Mouse (Mus musculus) forebrain, embryonic 16.5 days (tissue): ENCODE results near the gene Polr2c. TPM values are rescaled to one million over a fixed set of nuclear protein-coding genes. Genes with fewer than 3 reads are reported as not detected.
A peak's percentile ranks its signal among the peaks of the same experiment; 100 is the strongest.

Experiments
- ATAC-seq: fragments of 200-750 bp; cut with Nextera tagmentation; 2 replicates; pipeline ENCODE4 v1.8.0; 2017; ENCODE audit warnings: mild to moderate bottlenecking, moderate library complexity
- H3K27ac ChIP-seq: fragments of 300-500 bp; sonication (generic); 2 replicates; pipeline ENCODE4 v1.5.1; 2014; ENCODE audit warnings: low read length, control low read depth
- H3K27me3 ChIP-seq: fragments of 300-500 bp; sonication (generic); replicated peaks from 2 replicates; pipeline ENCODE4 v1.6.1; 2014; ENCODE audit warnings: low read length; ENCODE audit not compliant: control insufficient read depth, insufficient read depth
- H3K36me3 ChIP-seq: fragments of 300-500 bp; sonication (generic); 2 replicates; pipeline ENCODE4 v1.6.1; 2014; ENCODE audit not compliant: control insufficient read depth, insufficient read depth
- H3K4me1 ChIP-seq: fragments of 300-500 bp; sonication (generic); replicated peaks from 2 replicates; pipeline ENCODE4 v1.6.1; 2014; ENCODE audit warnings: low read length; ENCODE audit not compliant: control insufficient read depth, insufficient read depth
- H3K4me2 ChIP-seq: fragments of 300-500 bp; sonication (generic); 2 replicates; pipeline ENCODE4 v1.6.1; 2014; ENCODE audit warnings: mild to moderate bottlenecking, low read length, control low read depth
- H3K4me3 ChIP-seq: fragments of 300-500 bp; sonication (generic); replicated peaks from 2 replicates; pipeline ENCODE4 v1.5.1; 2014; ENCODE audit warnings: mild to moderate bottlenecking, low read length, control low read depth
- H3K9ac ChIP-seq: fragments of 300-500 bp; sonication (generic); replicated peaks from 2 replicates; pipeline ENCODE4 v1.6.1; 2014; ENCODE audit warnings: low read depth, low read length, control low read depth
- H3K9me3 ChIP-seq: fragments of 300-500 bp; sonication (generic); 2 replicates; pipeline ENCODE4 v1.6.1; 2016; ENCODE audit warnings: low read length; ENCODE audit not compliant: control insufficient read depth
- WGBS: fragments of 180-500 bp; shearing (Covaris S2); extraction: QIAGEN DNeasy Blood & Tissue Kit; methylation state at CpG from one replicate; pipeline ENCODE4 v1.1.7; 2014; 5-methylcytosine and 5-hydroxymethylcytosine counted together
- polyA plus RNA-seq: library from polyadenylated mRNA; unstranded; fragments of >200 nt; fragmentation: Nextera tagmentation; extraction: Ambion mirVana; gene quantifications from 2 replicates; pipeline ENCODE4 v1.2.1, GENCODE M21; 2015

Polr2c gene
- 150 and 153 TPM in 2 replicates for polyA plus RNA-seq

- Histone ChIP-seq H3K9ac (peak within 1 kb of the TSS; percentile 93), H3K36me3 (peaks cover 12% of the 10 kb centered on the region), H3K27ac (peak within 1 kb of the TSS; percentile 72), H3K4me2 (peak within 1 kb of the TSS; percentile 90), H3K4me1 (peaks cover 14% of the 10 kb centered on the region), H3K9me3 (no peaks in the 10 kb centered on the region), H3K4me3 (peak within 1 kb of the TSS; percentile 94), H3K27me3 (no peaks in the 10 kb centered on the region)
- WGBS = under 1% methylated on average over 65 of the region's 68 CpGs
- peak; percentile 86 for ATAC-seq
Observed at GRCm38 (mm10) chr8:94857346-94858173, at the start of gene Polr2c. Gene Polr2c (plus strand): TSS chr8:94857450.

- H3K4me3 ChIP-seq = no peak overlapping the region
- H3K27me3 ChIP-seq = no peaks in the 10 kb centered on the region
- no peak for ATAC-seq
- no peak overlapping the region for H3K27ac ChIP-seq
- H3K9ac ChIP-seq = no peak overlapping the region
- no peaks in the 10 kb centered on the region for H3K9me3 ChIP-seq
- 66% methylated on average over 7 of the region's 7 CpGs for WGBS
- H3K4me2 ChIP-seq = no peak overlapping the region
- peaks cover 2% of the 10 kb centered on the region for H3K4me1 ChIP-seq
- H3K36me3 ChIP-seq = no peaks in the 10 kb centered on the region
Observed at GRCm38 (mm10) chr8:94807506-94807905, 49.7 kb upstream of the Polr2c start.

DNA sequence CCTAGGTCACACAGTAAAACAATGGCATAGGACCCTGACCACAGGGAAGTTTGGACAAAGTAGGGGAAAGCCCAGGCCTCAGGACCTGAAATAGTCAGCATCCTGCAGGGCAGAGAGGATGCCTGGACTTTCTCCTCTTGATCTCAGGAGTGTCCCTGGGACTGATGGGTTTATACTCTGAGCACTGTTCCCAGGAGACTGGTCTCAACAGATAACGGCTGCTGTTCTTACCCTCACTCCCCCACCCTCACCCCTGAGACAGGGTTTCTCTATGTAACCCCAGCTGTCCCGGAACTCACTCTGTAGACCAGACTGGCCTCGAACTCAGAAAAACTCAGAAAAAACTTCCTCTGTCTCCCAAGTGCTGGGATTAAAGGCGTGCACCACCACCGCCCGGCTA, 48.9 kb upstream of the Polr2c start:
- 88% methylated on average over 6 of the region's 6 CpGs for WGBS

DNA sequence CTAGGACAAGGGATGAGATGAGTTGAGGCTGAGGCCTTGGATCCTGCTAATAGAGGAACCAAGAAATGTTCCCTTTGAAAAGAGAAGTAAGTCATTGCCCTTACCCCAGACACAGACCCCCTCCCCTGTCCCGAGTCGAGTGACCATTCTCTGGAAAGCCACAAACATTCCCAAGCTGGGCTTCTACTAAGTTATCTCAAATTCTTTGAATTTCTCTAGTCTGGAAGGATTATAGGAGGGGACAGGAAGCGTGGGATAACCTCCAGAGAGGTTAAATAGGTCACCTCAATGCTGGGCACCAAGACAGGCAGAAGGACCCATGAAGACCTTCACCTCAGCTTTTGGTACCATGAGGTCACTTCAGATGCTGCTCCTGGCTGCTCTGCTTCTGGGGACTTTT, 47.1 kb upstream of the Polr2c start, which contains the start of gene Ccl17:
Gene Ccl17 (plus strand): TSS at position 301 of the 400 bp plus-strand sequence.
- no peaks in the 10 kb centered on the region for H3K9me3 ChIP-seq
- no peaks in the 10 kb centered on the region for H3K36me3 ChIP-seq
- H3K27ac ChIP-seq = no peak within 1 kb of the TSS
- ATAC-seq = no peak
- no peak within 1 kb of the TSS for H3K4me2 ChIP-seq
- no peak within 1 kb of the TSS for H3K9ac ChIP-seq
- H3K4me3 ChIP-seq = no peak within 1 kb of the TSS
- H3K4me1 ChIP-seq = peaks cover 4% of the 10 kb centered on the region
- H3K27me3 ChIP-seq = no peaks in the 10 kb centered on the region
- WGBS = 78% methylated on average over 3 of the region's 3 CpGs

More for the DNA sequence above, 48.9 kb upstream of the Polr2c start:
- H3K9ac ChIP-seq = no peak overlapping the region
- H3K4me3 ChIP-seq = no peak overlapping the region
- H3K4me2 ChIP-seq = no peak overlapping the region
- no peaks in the 10 kb centered on the region for H3K9me3 ChIP-seq
- peaks cover 4% of the 10 kb centered on the region for H3K4me1 ChIP-seq
- no peaks in the 10 kb centered on the region for H3K27me3 ChIP-seq
- no peak overlapping the region for H3K27ac ChIP-seq
- no peaks in the 10 kb centered on the region for H3K36me3 ChIP-seq
- ATAC-seq = no peak

- Histone ChIP-seq H3K36me3 (no peaks in the 10 kb centered on the region), H3K4me2 (no peak overlapping the region), H3K9me3 (no peaks in the 10 kb centered on the region), H3K4me1 (peaks cover 4% of the 10 kb centered on the region), H3K9ac (no peak overlapping the region), H3K4me3 (no peak overlapping the region), H3K27me3 (no peaks in the 10 kb centered on the region), H3K27ac (no peak overlapping the region)
- ATAC-seq = no peak
- 89% methylated on average over 5 of the region's 5 CpGs for whole genome bisulfite sequencing
Observed at GRCm38 (mm10) chr8:94810855-94811254, 46.4 kb upstream of the Polr2c start.

DNA sequence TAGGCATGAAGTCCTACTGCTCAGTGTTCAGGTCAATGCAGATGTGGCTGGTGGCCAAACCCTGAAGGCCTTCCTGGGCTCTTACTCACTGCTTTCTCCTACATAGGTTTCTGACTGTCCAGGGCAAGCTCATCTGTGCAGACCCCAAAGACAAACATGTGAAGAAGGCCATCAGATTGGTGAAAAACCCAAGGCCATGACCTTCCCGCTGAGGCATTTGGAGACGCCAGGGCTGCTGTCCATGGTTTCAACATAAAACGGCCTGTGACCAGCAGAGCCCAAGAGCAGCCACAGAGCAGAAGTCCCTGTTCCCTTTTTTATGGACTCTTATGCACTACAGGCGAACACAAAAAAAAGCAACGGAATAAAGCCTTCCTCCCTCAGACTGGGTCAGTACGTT, 45.6 kb upstream of the Polr2c start:
- Histone ChIP-seq H3K9me3 (no peaks in the 10 kb centered on the region), H3K4me2 (no peak overlapping the region), H3K4me3 (no peak overlapping the region), H3K27me3 (no peaks in the 10 kb centered on the region), H3K9ac (no peak overlapping the region), H3K4me1 (peaks cover 4% of the 10 kb centered on the region), H3K36me3 (no peaks in the 10 kb centered on the region), H3K27ac (no peak overlapping the region)
- 84% methylated on average over 6 of the region's 6 CpGs for WGBS
- ATAC-seq = no peak

GRCm38 (mm10) chr8:94812645-94813098, 44.6 kb upstream of the Polr2c start:
- Histone ChIP-seq H3K9me3 (no peaks in the 10 kb centered on the region), H3K36me3 (no peaks in the 10 kb centered on the region), H3K4me3 (peak overlapping the region; percentile 32), H3K4me1 (peaks cover 4% of the 10 kb centered on the region), H3K27me3 (no peaks in the 10 kb centered on the region), H3K27ac (peak overlapping the region; percentile 60; the same call in 1 of the 2 replicates), H3K4me2 (peak overlapping the region; percentile 47), H3K9ac (peak overlapping the region; percentile 53)
- peak; percentile 84 for ATAC-seq
- 30% methylated on average over 6 of the region's 6 CpGs for WGBS

- no peak overlapping the region for H3K9ac ChIP-seq
- H3K36me3 ChIP-seq = no peaks in the 10 kb centered on the region
- H3K4me3 ChIP-seq = no peak overlapping the region
- H3K27me3 ChIP-seq = no peaks in the 10 kb centered on the region
- no peak overlapping the region for H3K27ac ChIP-seq
- no peaks in the 10 kb centered on the region for H3K9me3 ChIP-seq
- no peak overlapping the region for H3K4me2 ChIP-seq
- ATAC-seq = no peak
- H3K4me1 ChIP-seq = peaks cover 4% of the 10 kb centered on the region
- WGBS = 0% methylated on average over 1 of the region's 1 CpGs
Observed at GRCm38 (mm10) chr8:94814556-94814955, 42.7 kb upstream of the Polr2c start.

DNA sequence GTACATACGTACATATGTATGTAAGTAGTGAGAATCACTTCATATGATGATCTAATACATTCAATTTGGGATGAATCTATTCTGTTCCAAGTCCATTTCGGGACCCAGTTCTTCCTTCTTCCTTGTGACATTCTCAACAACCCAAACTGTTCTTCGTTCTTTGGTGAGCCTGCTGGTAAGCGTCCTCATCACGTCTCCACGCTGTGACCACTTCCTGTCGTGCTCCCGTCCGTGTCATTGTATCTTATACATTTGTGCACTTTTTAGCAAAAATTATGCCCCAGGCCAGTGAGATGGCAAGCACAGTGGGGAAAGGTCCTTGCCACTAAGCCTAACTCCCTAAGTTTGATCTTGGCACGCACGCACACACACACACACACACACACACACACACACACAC, 39.3 kb upstream of the Polr2c start:
- no peak for ATAC-seq
- Histone ChIP-seq H3K4me2 (no peak overlapping the region), H3K36me3 (no peaks in the 10 kb centered on the region; the same call in 1 of the 2 replicates), H3K9me3 (no peaks in the 10 kb centered on the region), H3K4me1 (no peaks in the 10 kb centered on the region), H3K27me3 (no peaks in the 10 kb centered on the region), H3K27ac (no peak overlapping the region), H3K4me3 (no peak overlapping the region), H3K9ac (no peak overlapping the region)
- 94% methylated on average over 11 of the region's 11 CpGs for WGBS
